Mouse (Mus musculus): Measurements from ENCODE around the gene Sirpa.

DNA sequence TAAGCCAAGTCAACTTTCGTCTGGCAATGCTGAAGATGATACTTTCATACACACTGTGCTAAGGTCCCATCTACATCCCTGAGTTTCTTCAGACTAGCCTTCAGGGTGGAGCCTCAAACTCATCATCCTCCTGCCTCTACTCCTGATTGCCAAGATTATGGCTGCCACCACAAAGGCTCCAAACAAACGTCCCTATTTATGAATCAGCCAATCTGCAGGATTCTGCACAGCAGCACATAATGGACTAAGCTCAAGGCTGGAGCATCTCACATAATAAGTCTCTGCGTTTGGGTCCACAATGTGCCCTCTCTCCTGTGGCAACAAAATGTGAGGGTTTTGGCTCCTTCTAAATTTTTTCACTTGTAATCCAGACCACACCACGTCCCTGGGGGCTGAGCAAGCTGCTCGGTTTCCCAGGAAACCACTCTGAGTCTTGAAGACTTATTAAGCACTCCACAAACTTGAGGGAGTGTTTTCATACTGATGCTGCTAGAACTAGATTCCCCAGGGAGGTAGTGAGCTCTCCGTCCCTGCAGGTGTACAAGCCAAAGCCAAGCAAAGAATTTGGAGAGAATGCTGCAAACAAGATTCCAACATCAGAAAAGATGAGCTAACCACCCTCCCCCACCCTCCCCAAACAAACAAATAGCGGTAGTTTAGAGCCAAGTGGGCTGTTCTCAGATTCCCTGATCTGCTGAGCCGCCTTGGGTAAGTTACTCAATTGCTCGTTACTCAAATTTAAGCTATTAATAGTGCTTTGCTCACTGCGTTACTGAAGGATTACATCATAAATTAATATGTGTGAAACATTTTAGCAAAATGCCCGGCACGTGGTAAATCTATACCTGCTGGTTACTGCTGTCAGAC is 34.4 kb upstream of the Sirpa start:
- TF ChIP-seq EP300 (IDR thresholded peaks at IDR 0.05; ENCODE audit: insufficient read depth, low read depth, low read length) = no peak
- TF ChIP-seq CTCF (IDR thresholded peaks at IDR 0.05) = no peak
- no peak for TF ChIP-seq POLR2A (IDR thresholded peaks at IDR 0.05; ENCODE audit: insufficient read depth, low read depth, low read length)

Data from heart, adult 2 months (tissue).